Mouse (Mus musculus): Measurements from ENCODE around the gene N4bp2l1. TPM values are rescaled to one million over a fixed set of nuclear protein-coding genes. Genes with fewer than 3 reads are reported as not detected.
A peak's percentile ranks its signal among the peaks of the same experiment; 100 is the strongest.

The N4bp2l1 gene
- polyA plus RNA-seq, 1 experiment from 2014 or later: 19.9 TPM

DNA sequence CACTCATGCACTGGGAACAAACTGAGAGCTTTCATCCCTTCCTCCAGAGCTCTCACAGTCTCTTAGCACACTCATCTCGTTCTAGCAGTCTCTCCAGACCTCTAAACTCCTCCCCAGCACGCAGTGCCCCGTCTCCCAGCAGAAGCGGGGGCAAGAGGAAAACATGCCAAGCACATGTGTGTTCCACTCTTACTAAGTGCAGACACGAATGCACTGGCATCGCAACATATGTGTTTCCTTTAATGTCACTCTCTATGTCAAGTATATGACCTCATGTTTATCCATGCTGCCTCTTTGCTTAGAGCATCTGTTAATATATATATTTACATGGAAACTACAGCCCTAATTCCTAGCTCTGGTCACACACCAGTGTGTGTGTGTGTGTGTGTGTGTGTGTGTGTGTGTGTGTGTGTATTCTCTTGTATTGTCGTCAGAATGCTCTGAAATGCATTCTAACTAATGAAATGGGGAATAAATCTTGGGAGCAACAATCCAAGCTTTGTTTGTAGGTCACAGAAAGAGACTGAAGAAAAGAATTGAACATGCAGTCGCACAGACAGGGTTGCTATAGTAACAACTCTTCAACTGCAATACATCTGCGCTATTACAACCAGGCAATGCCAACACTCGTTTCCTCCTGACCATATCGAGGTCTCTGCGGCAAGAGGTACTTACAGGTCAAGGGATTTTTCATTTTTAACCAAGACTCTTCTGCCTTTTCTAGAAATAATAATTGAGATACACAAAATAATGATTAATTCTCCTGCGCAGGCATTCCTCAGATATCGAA is 4.6 kb upstream of the N4bp2l1 start:
- Histone ChIP-seq H3K27me3 (ENCODE audit: control insufficient read depth, insufficient read depth, low read depth, low read length) (no peaks in the 10 kb centered on the region), H3K9ac (ENCODE audit: low read depth, low read length) (no peak overlapping the region), H3K4me3 (ENCODE audit: low read depth, low read length) (no peak overlapping the region), H3K9me3 (replicated peaks; ENCODE audit: control insufficient read depth, low read length, poor library complexity, severe bottlenecking) (no peaks in the 10 kb centered on the region), H3K4me2 (ENCODE audit: low read length) (no peak overlapping the region), H3K27ac (ENCODE audit: low read length) (peak overlapping the region; percentile 67), H3K36me3 (ENCODE audit: control insufficient read depth, insufficient read depth, low read length) (peaks cover 2% of the 10 kb centered on the region; the same call in 1 of the 2 replicates), H3K4me1 (ENCODE audit: control insufficient read depth, insufficient read depth, low read length) (peaks cover 11% of the 10 kb centered on the region)
- ATAC-seq: peak; percentile 69
- 60% methylated on average over 14 of the region's 14 CpGs for WGBS

- WGBS: 70% methylated on average over 20 of the region's 20 CpGs
- Histone ChIP-seq H3K9ac (ENCODE audit: low read depth, low read length) (no peak overlapping the region), H3K4me2 (ENCODE audit: low read length) (no peak overlapping the region), H3K36me3 (ENCODE audit: control insufficient read depth, insufficient read depth, low read length) (no peaks in the 10 kb centered on the region), H3K4me3 (ENCODE audit: low read depth, low read length) (no peak overlapping the region), H3K27ac (ENCODE audit: low read length) (peak overlapping the region; percentile 67), H3K9me3 (replicated peaks; ENCODE audit: control insufficient read depth, low read length, poor library complexity, severe bottlenecking) (no peaks in the 10 kb centered on the region), H3K27me3 (ENCODE audit: control insufficient read depth, insufficient read depth, low read depth, low read length) (peaks cover 3% of the 10 kb centered on the region; the same call in 1 of the 2 replicates), H3K4me1 (ENCODE audit: control insufficient read depth, insufficient read depth, low read length) (peaks cover 11% of the 10 kb centered on the region)
- peak; percentile 57; the same call in 1 of the 2 replicates for ATAC-seq
Observed at GRCm38 (mm10) chr5:150600554-150601440, 3.8 kb upstream of the N4bp2l1 start.

DNA sequence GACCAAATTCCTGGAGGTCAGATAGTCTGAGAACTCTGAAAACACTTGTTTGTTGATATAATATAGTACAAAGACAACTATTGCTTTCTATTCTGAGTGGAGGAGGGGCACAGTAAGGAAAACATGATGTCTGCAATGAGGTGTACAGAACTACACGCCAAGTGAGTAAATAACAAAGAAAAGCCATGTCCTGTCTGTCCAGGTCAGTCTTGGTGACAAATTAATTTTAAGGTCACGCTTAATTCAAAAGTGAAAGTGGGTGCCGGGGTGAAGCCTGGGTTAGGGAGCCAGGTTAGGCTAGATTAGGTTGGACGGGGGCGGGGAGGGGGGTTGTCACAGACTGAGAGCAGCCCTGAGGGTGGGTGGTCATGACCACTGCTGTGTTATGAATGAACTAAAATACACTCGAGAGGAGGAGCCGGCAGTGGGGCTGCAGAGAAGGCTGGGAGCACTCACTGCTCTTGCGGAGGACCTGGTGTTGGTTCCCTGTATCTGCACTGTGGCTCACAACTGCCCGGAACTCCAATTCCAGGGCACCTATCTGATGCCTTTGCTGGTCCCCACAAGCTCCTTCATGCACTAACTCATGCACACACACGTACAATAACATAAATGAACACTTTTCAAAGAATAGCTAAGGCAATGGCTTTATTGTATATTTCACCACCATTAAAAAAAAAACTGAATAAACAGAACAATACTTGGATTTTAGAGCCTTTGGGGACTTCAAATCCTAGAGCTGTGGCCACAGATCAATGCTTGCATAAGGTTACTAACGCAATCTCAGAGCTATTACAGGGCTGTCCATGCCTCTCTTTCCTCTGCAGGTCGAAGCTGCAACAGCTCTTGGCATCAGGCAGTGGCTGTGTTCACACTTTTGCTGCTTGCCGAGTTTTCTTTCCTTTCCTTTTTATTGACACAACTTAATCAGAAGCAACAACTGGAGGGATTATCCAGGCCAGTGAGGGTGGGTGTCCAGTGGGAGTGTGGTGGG is 2.6 kb upstream of the N4bp2l1 start:
- 62% methylated on average over 13 of the region's 13 CpGs for WGBS

GRCm38 (mm10) chr5:150598202-150599119 is 1.5 kb upstream of the N4bp2l1 start:
- no peaks in the 10 kb centered on the region for H3K9me3 ChIP-seq (replicated peaks; ENCODE audit: control insufficient read depth, low read length, poor library complexity, severe bottlenecking)
- 76% methylated on average over 21 of the region's 21 CpGs for WGBS

More for the DNA sequence above, 2.6 kb upstream of the N4bp2l1 start:
- Histone ChIP-seq H3K4me1 (ENCODE audit: control insufficient read depth, insufficient read depth, low read length) (peaks cover 15% of the 10 kb centered on the region), H3K27me3 (ENCODE audit: control insufficient read depth, insufficient read depth, low read depth, low read length) (peaks cover 3% of the 10 kb centered on the region; the same call in 1 of the 2 replicates), H3K4me3 (ENCODE audit: low read depth, low read length) (no peak overlapping the region), H3K9me3 (replicated peaks; ENCODE audit: control insufficient read depth, low read length, poor library complexity, severe bottlenecking) (no peaks in the 10 kb centered on the region), H3K27ac (ENCODE audit: low read length) (no peak overlapping the region), H3K4me2 (ENCODE audit: low read length) (no peak overlapping the region), H3K36me3 (ENCODE audit: control insufficient read depth, insufficient read depth, low read length) (no peaks in the 10 kb centered on the region), H3K9ac (ENCODE audit: low read depth, low read length) (no peak overlapping the region)
- no peak for ATAC-seq

DNA sequence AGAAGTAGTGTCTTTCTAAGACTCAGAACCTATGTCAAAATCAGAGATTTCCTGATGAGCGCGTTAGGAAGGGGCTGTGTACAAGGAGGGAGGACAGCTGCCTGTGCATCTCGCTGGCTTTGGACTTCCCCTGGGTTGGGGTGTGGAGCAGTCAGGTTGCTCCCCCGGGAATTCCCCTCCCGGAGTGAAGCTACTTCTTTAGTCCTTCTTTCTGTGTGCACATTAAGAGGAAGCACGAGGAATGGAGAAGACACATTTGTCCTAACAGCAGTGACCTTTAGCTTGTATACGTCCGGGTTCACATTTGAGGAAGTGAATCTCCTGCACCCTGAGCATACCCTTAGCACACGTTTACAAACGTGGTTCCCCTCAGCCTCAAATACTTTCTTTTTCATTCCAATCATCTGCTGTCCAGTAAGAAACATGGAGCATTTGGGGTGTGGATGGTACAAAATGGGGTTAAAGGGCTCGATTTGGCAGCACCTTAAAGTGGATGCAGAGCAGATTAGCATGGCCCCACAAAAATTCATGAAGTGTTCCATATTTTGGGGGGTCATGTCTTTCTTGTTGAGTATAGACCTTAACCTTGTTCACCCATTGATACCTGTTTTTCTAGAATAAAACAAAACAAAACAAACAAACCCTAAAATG is 1.5 kb downstream of the N4bp2l1 start:
- no peak overlapping the region for H3K27ac ChIP-seq (ENCODE audit: low read length)
- H3K4me1 ChIP-seq (ENCODE audit: control insufficient read depth, insufficient read depth, low read length): peaks cover 7% of the 10 kb centered on the region
- ATAC-seq: no peak
- H3K27me3 ChIP-seq (ENCODE audit: control insufficient read depth, insufficient read depth, low read depth, low read length): peaks cover 7% of the 10 kb centered on the region; the same call in 1 of the 2 replicates
- no peaks in the 10 kb centered on the region for H3K9me3 ChIP-seq (replicated peaks; ENCODE audit: control insufficient read depth, low read length, poor library complexity, severe bottlenecking)
- WGBS: 53% methylated on average over 11 of the region's 11 CpGs
- H3K4me2 ChIP-seq (ENCODE audit: low read length): no peak overlapping the region
- H3K4me3 ChIP-seq (ENCODE audit: low read depth, low read length): no peak overlapping the region
- H3K9ac ChIP-seq (ENCODE audit: low read depth, low read length): no peak overlapping the region
- no peaks in the 10 kb centered on the region for H3K36me3 ChIP-seq (ENCODE audit: control insufficient read depth, insufficient read depth, low read length)

More at GRCm38 (mm10) chr5:150598202-150599119, 1.5 kb upstream of the N4bp2l1 start:
- no peak overlapping the region for H3K9ac ChIP-seq (ENCODE audit: low read depth, low read length)
- H3K4me2 ChIP-seq (ENCODE audit: low read length): no peak overlapping the region
- H3K4me3 ChIP-seq (ENCODE audit: low read depth, low read length): no peak overlapping the region
- H3K4me1 ChIP-seq (ENCODE audit: control insufficient read depth, insufficient read depth, low read length): peaks cover 15% of the 10 kb centered on the region
- H3K27me3 ChIP-seq (ENCODE audit: control insufficient read depth, insufficient read depth, low read depth, low read length): peaks cover 3% of the 10 kb centered on the region; the same call in 1 of the 2 replicates
- ATAC-seq: no peak
- no peak overlapping the region for H3K27ac ChIP-seq (ENCODE audit: low read length)
- no peaks in the 10 kb centered on the region for H3K36me3 ChIP-seq (ENCODE audit: control insufficient read depth, insufficient read depth, low read length)

DNA sequence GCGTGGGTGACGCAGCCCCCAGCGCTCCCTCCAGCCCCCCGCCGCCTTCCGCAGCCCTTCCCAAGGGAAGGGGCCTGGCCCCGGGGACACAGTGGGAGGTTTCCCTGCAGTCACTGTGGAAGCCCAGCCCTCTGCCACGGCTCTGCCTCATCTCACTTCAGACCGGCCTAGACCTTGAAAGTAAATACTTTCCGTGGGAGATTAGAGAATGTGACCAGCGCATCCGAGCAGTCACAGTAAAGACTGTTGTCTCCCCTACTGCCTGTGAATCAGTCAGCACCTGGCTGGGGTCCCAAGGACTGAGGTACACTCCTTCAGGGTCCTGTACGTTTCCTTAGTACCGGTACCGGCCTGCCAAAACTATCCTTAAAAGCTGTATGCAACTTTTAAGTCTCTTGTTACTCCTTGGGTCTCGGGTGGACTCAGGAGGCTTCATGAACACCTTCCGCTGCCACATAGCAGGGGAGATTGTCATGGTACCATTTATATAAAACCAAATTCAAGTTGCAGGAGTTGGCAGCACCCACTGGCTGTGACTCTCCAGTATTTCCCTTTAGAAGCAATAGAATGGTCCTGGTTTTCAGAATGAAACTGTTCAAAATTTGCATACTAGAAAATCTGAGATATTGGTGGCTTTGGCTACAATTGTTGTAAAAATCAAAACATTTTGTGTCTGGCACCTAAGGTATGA is 2.2 kb downstream of the N4bp2l1 start:
- Histone ChIP-seq H3K4me3 (ENCODE audit: low read depth, low read length) (peak overlapping the region; percentile 90), H3K9me3 (replicated peaks; ENCODE audit: control insufficient read depth, low read length, poor library complexity, severe bottlenecking) (no peaks in the 10 kb centered on the region), H3K9ac (ENCODE audit: low read depth, low read length) (peak overlapping the region; percentile 82), H3K4me1 (ENCODE audit: control insufficient read depth, insufficient read depth, low read length) (peaks cover 7% of the 10 kb centered on the region), H3K4me2 (ENCODE audit: low read length) (peak overlapping the region; percentile 81), H3K27me3 (ENCODE audit: control insufficient read depth, insufficient read depth, low read depth, low read length) (peaks cover 7% of the 10 kb centered on the region; the same call in 1 of the 2 replicates), H3K27ac (ENCODE audit: low read length) (peak overlapping the region; percentile 69; the same call in 1 of the 2 replicates), H3K36me3 (ENCODE audit: control insufficient read depth, insufficient read depth, low read length) (no peaks in the 10 kb centered on the region)
- peak; percentile 67 for ATAC-seq
- 7% methylated on average over 17 of the region's 17 CpGs for WGBS

Data from midbrain, embryonic 16.5 days (tissue).